Mouse (Mus musculus) liver, embryonic 16.5 days (tissue): ENCODE measurements around the gene Dars2. TPM values are rescaled to one million over a fixed set of nuclear protein-coding genes. Genes with fewer than 3 reads are reported as not detected.

ENCODE experiments used
- ATAC-seq: fragments of 200-750 bp; cut with Nextera tagmentation; 2 replicates; pipeline ENCODE4 v1.8.0; 2017; ENCODE audit warnings: low read depth, mild to moderate bottlenecking, moderate number of reproducible peaks, moderate library complexity
- H3K27ac ChIP-seq: fragments of 300-500 bp; sonication (generic); 2 replicates; pipeline ENCODE4 v1.5.1; 2014; ENCODE audit warnings: mild to moderate bottlenecking, low read length
- H3K27me3 ChIP-seq: fragments of 300-500 bp; sonication (generic); 2 replicates; pipeline ENCODE4 v1.6.1; 2014; ENCODE audit warnings: low read depth, low read length, mixed read lengths; ENCODE audit not compliant: control insufficient read depth, insufficient read depth
- H3K36me3 ChIP-seq: fragments of 300-500 bp; sonication (generic); 2 replicates; pipeline ENCODE4 v1.6.1; 2014; ENCODE audit warnings: mild to moderate bottlenecking; ENCODE audit not compliant: control insufficient read depth, insufficient read depth
- H3K4me1 ChIP-seq: fragments of 300-500 bp; sonication (generic); 2 replicates; pipeline ENCODE4 v1.6.1; 2014; ENCODE audit warnings: low read depth, low read length, mixed read lengths; ENCODE audit not compliant: control insufficient read depth
- H3K4me2 ChIP-seq: fragments of 300-500 bp; sonication (generic); 2 replicates; pipeline ENCODE4 v1.6.1; 2014; ENCODE audit warnings: low read depth, low read length, mixed read lengths
- H3K4me3 ChIP-seq: fragments of 300-500 bp; sonication (generic); 2 replicates; pipeline ENCODE4 v1.5.1; 2014; ENCODE audit warnings: low read depth, mild to moderate bottlenecking, low read length
- H3K9ac ChIP-seq: fragments of 300-500 bp; sonication (generic); 2 replicates; pipeline ENCODE4 v1.6.1; 2014; ENCODE audit warnings: low read depth, low read length
- H3K9me3 ChIP-seq: fragments of 300-500 bp; sonication (generic); replicated peaks from 2 replicates; pipeline ENCODE4 v1.6.1; 2016; ENCODE audit warnings: low read length; ENCODE audit not compliant: control insufficient read depth
- WGBS: fragments of 180-500 bp; shearing (Covaris S2); extraction: QIAGEN DNeasy Blood & Tissue Kit; methylation state at CpG from one replicate; pipeline ENCODE4 v1.1.7; 2014; ENCODE audit not compliant: insufficient replicate concordance; 5-methylcytosine and 5-hydroxymethylcytosine counted together
- polyA plus RNA-seq: library from polyadenylated mRNA; unstranded; fragments of >200 nt; fragmentation: Nextera tagmentation; extraction: Ambion mirVana; gene quantifications from 2 replicates; pipeline ENCODE4 v1.2.1, GENCODE M21; 2015

The Dars2 gene
- polyA plus RNA-seq, 1 experiment from 2014 or later, result 25.6 TPM

DNA sequence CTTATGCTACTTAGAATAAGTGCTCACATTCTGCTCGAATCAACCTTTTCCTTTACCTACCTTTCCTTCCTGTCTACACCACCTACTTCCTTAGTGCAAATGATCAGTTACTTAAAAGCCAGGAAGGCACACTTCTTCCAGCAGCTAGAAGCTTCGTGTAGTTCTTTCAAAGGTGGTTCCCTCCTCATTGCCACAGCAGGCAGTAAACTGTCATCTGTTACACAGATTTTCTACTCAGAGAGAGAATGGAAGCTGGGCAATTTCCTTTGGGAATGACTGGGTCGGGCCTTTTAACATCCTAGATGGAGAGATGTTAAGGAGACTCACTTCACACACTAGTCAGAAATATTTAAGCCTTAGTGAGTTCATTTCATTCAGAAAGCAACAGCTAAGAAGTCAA, 64.9 kb downstream of the Dars2 start:
- no peaks in the 10 kb centered on the region; the same call in 1 of the 2 replicates for H3K4me1 ChIP-seq
- no peak overlapping the region for H3K4me3 ChIP-seq
- no peaks in the 10 kb centered on the region for H3K27me3 ChIP-seq
- no peak overlapping the region for H3K4me2 ChIP-seq
- no peak overlapping the region for H3K27ac ChIP-seq
- 38% methylated on average over 3 of the region's 3 CpGs for WGBS
- ATAC-seq, result no peak
- no peaks in the 10 kb centered on the region for H3K9me3 ChIP-seq
- H3K9ac ChIP-seq, result no peak overlapping the region
- no peaks in the 10 kb centered on the region for H3K36me3 ChIP-seq

DNA sequence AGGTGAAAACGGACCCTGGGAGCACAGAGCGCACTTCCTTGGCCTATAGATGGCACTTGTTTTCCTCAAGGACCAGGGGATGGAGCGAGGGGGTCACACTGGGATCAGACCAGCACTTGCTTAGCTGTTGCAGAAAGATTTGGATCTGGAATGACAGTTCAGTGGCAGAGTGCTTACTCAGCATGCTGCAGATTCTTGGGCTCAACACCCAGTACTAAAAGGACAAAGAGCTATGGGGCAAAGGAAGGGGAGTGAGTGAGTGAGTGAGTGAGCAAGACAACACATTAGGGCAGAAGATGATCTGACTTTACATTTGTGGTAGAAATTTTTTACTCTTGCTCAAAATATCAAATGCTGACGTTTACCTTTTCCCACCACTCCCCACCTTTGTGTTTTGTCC, 65.5 kb downstream of the Dars2 start:
- H3K9ac ChIP-seq, result no peak overlapping the region
- H3K4me2 ChIP-seq, result no peak overlapping the region
- H3K36me3 ChIP-seq, result no peaks in the 10 kb centered on the region

DNA sequence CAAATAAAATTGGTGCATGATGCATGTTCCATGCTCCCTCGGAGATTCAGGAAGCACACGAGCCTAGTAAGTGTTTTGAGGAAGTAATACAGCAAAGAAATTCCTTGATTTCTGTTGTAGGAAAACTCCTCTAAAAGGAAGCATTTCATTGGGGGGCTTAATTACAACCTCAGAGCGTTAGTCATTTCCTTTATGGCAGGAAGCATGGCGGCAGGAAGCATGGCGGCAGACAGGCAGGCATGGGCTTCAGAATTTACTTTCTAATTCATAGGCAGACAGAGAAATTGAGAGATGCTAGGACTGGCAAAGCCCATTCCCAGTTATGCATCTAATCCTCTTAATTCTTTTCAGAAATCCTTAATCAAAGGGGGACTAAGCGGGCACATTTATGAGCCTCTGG, 76.6 kb downstream of the Dars2 start:
- WGBS, result 55% methylated on average over 6 of the region's 6 CpGs

More for the DNA sequence above, 65.5 kb downstream of the Dars2 start:
- no peak overlapping the region for H3K27ac ChIP-seq
- no peaks in the 10 kb centered on the region for H3K9me3 ChIP-seq
- no peak for ATAC-seq
- no peaks in the 10 kb centered on the region for H3K27me3 ChIP-seq
- no peaks in the 10 kb centered on the region; the same call in 1 of the 2 replicates for H3K4me1 ChIP-seq
- H3K4me3 ChIP-seq, result no peak overlapping the region
- WGBS, result 72% methylated on average over 4 of the region's 4 CpGs

More for the DNA sequence above, 76.6 kb downstream of the Dars2 start:
- Histone ChIP-seq H3K27me3 (no peaks in the 10 kb centered on the region), H3K4me1 (no peaks in the 10 kb centered on the region; the same call in 1 of the 2 replicates), H3K36me3 (no peaks in the 10 kb centered on the region; the same call in 1 of the 2 replicates), H3K4me2 (no peak overlapping the region), H3K9me3 (no peaks in the 10 kb centered on the region), H3K27ac (no peak overlapping the region), H3K9ac (no peak overlapping the region), H3K4me3 (no peak overlapping the region)
- no peak for ATAC-seq

Other genes with a start within 250 kb of the Dars2 start
- gene Rc3h1, start 164.2 kb downstream of the Dars2 start, polyA plus RNA-seq, result 3.4 TPM in 2 replicates
- gene Serpinc1, start 92.1 kb downstream of the Dars2 start, polyA plus RNA-seq, result 1,260 and 1,401 TPM in 2 replicates
- gene Zbtb37, start 35.8 kb downstream of the Dars2 start, polyA plus RNA-seq, result 1.8 and 1.9 TPM in 2 replicates
- gene Cenpl, start 55 bp upstream of the Dars2 start, polyA plus RNA-seq, result 37.1 and 38.6 TPM in 2 replicates
- 5.2 and 5.6 TPM in 2 replicates for gene Klhl20, start 60.9 kb upstream of the Dars2 start, polyA plus RNA-seq
- gene Ankrd45, start 72.0 kb upstream of the Dars2 start, polyA plus RNA-seq, result not detected in 2 replicates
- not detected in 2 replicates for gene Tex50, start 88.7 kb upstream of the Dars2 start, polyA plus RNA-seq
- gene Prdx6, start 180.6 kb upstream of the Dars2 start, polyA plus RNA-seq, result 383 and 398 TPM in 2 replicates